Mouse (Mus musculus) CD4-positive, CD25-positive, alpha-beta regulatory T cell, adult 9 weeks (primary cell): ENCODE data around the gene Tgfbr1. TPM values are rescaled to one million over a fixed set of nuclear protein-coding genes. Genes with fewer than 3 reads are reported as not detected.

Experiments
- polyA plus RNA-seq: library from polyadenylated mRNA; unstranded; fragments of 100-300 nt; shearing (Covaris generic); gene quantifications from one replicate; pipeline ENCODE4 v1.2.1, GENCODE M21; 2017

Gene Tgfbr1
- polyA plus RNA-seq, result 49.4 TPM

DNA sequence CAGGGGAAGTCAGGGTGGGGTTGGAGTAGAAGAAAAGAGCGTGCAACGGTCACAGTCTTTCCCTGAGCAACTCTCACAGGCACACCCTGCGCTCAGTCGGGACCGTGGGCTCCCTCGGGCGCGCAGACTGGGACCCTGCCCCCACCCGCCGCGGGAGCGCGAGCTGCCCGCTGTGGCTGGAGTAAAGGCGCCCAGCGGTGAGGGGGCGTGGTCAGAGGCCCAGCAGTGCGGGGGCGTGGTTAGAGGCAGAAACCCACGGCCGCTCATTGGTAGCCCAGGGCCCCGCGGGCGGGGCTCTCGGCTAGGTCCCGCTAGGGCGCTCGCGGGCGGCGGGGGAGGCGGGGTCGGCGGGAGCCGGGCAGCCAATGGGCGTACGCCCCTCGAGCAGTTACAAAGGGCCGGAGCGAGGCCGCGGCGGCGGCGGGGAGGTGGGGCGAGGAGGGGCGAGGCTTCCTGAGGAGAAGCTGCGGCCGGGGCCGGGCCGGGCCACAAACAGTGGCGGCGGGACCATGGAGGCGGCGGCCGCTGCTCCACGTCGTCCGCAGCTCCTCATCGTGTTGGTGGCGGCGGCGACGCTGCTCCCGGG lies at the start of gene Tgfbr1:
TSS of gene Tgfbr1 (plus strand) at position 420 of the 586 bp plus-strand sequence.

Other genes starting within 250 kb of the Tgfbr1 start
- gene Col15a1, start 145.1 kb upstream of the Tgfbr1 start, polyA plus RNA-seq, result 1.0 TPM
- gene Alg2, start 121.1 kb downstream of the Tgfbr1 start, polyA plus RNA-seq, result 20.6 TPM
- 264 TPM for gene Sec61b, start 121.4 kb downstream of the Tgfbr1 start, polyA plus RNA-seq